Mouse (Mus musculus): Measurements from ENCODE around the gene Anapc11.
A peak's percentile ranks its signal among the peaks of the same experiment; 100 is the strongest.

Gene Anapc11

GRCm38 (mm10) chr11:120627468-120628300 lies 29.5 kb downstream of the Anapc11 start:
- peak; percentile 79 to 83 for DNase-seq (ENCODE audit: low spot score in 2 of 2)

DNA sequence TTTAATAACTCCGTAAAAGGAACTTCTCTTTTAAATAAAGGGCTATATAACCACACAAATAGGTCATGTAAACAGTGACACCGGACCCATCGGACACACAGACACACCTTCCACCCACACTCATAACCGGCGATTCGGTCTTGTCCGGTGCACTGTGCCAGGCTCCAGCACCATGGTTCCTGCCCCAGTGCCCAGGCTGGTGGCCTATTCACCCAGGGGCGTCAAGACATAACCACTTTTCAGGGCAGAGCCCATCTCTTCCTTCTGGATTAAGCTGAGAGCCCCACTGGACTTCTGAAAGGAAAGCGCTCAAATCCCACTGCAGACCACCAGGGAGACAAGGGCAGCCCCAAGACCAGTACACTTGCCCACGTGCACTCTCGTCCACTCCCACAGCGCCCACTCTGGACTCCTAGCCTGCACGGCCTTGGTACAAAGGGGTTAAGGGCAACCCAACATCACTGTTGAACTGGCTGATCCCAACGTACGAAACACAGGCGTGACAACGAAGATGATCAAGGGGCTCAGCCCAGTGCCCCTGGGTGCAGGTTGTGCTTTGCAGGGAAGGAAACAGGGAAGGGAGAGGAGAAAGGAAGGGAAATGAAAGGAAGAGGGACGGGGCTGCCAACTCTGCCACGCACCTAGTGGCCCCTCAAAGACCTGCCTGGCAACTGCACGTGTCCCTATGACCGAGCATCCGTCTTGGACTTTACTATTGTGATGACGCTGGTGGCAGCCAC lies 30.6 kb downstream of the Anapc11 start:
- DNase-seq (ENCODE audit: low spot score in 2 of 2): no peak

DNA sequence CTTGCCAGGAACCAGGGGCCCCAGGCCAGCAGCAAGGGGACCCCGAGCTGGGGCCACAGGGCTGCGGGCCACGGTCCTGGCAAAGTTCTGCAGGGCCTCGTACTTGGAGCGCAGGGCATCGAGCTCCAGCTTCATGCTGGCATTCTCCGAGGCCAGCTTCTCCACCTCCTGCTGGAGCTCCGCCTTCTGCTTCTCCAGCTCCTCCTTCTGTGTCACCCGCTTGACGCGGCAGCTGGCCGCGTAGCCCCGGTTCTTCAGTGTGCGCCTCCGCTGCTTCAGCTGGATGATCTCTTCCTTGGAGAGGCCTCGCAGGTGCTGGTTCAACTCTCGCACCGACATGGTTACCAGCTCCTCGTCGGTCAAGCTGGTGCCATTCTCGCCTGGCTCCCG lies 31.1 kb downstream of the Anapc11 start:
- peak; percentile 72 to 76 for DNase-seq (ENCODE audit: low spot score in 2 of 2)

DNA sequence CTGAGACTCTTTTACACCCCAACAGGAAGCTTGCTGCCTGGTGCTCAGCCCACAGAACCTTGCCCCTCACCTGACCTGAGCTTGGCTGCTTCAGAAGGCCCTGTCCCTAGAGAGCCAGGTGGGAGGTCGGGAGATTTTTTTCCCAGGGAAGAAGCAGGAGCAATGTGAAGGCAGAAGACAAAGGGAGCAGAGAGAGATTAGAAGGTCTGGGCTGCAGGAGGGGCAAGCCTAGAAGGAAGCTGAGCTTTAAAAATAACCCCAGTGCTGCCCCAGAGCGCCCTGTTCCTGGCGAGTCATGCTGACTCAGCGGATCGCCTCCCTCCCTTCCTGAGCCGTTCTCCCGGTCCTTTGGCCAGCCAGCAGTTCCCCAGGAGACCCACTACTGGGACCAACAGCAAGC lies 31.7 kb downstream of the Anapc11 start:
- peak; percentile 59 to 66 for DNase-seq (ENCODE audit: low spot score in 2 of 2)

GRCm38 (mm10) chr11:120630401-120630871 lies 32.2 kb downstream of the Anapc11 start:
- DNase-seq (ENCODE audit: low spot score in 2 of 2): peak; percentile 24 to 64

GRCm38 (mm10) chr11:120630881-120631725 lies 32.9 kb downstream of the Anapc11 start:
- DNase-seq (ENCODE audit: low spot score in 2 of 2): no peak

DNA sequence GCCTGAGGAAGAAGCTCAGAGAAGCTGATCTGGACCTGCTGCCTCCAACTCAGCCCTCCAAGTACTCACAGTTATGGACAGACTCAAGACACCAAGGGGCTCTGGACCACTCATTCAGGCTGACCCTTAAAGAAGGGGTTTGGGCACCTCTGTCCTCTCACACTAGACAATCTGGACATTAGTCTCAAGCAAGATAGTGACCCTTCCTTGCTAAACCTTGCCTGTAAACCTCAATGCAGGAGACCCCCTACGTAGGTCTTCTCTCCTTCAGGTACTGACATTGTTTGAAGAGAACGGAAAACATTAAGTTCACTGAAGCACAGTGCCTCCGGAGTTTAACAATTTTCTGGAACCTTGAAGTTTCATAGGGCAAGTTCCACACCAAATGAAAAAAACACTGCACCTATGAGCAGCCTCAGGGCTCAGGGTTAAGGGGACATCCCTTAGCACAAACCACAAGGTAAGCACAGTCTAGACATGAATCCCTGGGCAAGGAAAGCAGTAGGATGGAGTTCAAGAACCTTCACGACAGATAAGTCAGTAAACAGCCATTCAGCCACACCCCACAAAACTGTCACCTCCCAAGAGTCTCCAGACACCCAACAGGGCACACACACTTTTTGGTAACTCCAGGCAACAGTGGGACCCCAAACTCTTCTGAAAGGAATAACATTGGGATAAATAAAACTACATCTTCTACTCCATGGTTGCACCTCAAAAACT lies 33.7 kb downstream of the Anapc11 start:
- DNase-seq (ENCODE audit: low spot score in 2 of 2): peak; percentile 30 to 65

DNA sequence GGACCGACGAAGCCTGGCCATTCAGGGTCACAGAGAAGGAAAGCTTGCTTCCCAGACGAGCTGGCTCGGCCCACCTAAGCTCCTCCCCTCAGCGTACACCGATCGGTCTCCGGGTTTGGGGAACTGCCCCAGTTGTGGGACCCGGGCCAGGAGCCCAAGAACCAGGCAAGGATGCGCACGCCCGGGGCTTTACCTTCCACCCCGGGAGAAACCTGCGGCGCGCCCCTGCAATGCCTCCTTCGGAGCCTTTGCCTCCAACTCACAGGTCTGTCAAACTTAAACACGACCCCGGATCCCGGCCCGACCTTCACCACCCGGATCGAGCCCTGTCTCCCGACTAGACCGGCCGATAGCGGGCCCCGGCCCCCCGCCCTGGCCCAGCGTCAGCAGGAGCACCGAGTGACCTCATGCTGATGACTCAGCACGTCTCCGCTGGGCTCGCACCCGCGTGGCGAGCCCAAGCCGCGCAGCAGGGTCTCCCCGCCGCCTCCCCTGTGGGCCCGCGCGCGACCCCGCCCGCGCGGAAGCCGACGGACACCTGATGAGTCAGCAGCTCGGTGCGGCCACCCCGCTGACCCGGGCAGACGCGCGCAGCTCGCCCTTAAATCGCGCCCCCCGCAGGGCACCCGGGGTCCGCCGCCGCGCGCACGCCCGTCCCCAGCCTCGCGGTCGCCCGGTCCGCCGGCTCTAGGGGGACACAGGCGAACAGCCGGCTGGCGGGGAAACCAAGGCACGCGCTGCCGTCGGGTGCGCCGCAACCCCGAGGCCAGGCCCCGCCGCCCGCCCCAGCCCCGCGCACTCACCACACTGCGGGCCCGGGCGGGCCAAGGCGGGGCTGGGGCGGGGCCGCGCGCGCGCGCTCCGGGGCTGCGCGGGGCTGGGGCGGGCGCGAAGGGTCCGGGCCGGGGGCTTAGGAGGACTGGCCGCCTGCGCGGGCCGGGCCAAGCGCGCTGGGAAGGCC lies 34.6 kb downstream of the Anapc11 start:
- DNase-seq (ENCODE audit: low spot score in 2 of 2): peak; percentile 69 to 79

- DNase-seq (ENCODE audit: low spot score in 2 of 2): peak; percentile 89 to 92
These were observed 35.5 kb downstream of the Anapc11 start, which contains the start of gene Mafg for GRCm38 (mm10) chr11:120633520-120634343. Gene Mafg (minus strand): TSS chr11:120633600.

GRCm38 (mm10) chr11:120634810-120635209 lies 36.6 kb downstream of the Anapc11 start:
- DNase-seq (ENCODE audit: low spot score in 2 of 2): no peak

DNA sequence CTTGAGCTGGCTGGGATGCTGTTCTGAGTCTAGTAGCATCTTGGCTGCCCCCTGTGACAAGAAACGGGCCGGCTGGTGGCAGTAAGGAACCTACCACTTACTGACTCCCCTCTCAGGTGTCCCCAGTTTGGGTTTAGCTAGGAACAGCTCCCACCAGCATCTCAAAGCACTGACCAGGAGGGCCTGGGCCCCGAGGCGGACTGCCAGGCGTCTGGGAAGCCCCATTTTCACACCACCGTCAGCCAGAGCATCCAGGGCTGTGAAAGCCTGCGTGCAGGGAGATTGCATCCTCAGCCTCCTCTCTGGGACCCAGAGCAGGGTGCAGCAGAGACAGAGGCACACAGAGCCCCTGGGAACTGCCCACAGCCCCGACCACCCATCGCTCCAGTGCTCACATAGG lies 43.0 kb downstream of the Anapc11 start:
- no peak for DNase-seq (ENCODE audit: low spot score in 2 of 2)

DNA sequence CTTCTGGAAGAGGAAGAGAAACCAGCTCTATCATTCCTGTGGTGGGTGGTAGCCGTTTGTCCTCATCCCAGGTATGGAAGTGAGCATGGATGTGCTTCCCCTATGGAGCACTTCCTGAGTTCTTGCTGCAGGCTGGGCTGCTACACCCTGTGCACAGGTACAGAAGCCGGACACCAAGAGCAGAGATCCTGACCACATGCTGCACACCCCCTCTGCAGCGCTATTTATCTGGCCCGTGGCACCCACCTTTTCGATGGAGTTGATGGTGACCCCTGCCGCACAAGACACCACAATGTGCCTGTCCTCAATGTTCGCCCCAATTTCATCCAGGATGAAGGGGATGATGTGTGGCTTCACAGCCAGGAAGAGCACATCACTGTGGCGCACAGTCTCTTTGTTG lies 43.6 kb downstream of the Anapc11 start:
- no peak for DNase-seq (ENCODE audit: low spot score in 2 of 2)

DNA sequence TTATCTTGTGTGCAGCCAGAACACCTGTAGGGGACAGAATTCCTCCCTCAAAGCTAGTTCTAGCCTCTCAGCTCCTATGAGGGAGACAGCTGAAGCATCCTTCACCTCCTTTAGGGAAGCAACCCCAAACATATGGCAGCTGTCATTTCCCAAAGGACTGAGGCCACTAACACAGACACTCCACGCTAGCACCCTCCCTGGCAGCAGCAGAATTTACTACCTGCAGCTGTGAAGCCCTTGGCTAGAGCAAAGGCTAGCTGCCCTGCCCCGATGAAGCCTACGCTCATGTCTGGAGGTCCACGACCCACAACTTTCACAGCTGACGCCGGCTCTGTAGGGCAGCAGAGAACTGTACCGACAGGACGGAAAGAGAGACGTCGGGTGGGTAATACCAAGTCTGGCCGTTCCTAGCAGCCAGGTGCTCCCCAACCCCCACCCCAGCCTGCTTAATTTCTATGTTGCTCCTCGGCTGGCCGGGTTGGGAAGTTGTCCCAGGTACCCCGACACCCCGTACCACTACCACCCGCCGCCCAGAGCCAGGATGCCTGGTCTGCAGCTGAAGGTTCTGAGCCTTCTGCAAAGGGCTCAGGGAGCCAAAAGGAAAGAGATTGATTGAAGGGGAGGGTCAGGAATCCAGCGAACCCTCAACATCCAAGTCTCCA lies 44.8 kb downstream of the Anapc11 start:
- no peak for DNase-seq (ENCODE audit: low spot score in 2 of 2)

GRCm38 (mm10) chr11:120643601-120643987 lies 45.4 kb downstream of the Anapc11 start, which contains the start of gene Pycr1:
Gene Pycr1 (minus strand): TSS chr11:120643769.
- peak; percentile 90 to 92 for DNase-seq (ENCODE audit: low spot score in 2 of 2)

DNA sequence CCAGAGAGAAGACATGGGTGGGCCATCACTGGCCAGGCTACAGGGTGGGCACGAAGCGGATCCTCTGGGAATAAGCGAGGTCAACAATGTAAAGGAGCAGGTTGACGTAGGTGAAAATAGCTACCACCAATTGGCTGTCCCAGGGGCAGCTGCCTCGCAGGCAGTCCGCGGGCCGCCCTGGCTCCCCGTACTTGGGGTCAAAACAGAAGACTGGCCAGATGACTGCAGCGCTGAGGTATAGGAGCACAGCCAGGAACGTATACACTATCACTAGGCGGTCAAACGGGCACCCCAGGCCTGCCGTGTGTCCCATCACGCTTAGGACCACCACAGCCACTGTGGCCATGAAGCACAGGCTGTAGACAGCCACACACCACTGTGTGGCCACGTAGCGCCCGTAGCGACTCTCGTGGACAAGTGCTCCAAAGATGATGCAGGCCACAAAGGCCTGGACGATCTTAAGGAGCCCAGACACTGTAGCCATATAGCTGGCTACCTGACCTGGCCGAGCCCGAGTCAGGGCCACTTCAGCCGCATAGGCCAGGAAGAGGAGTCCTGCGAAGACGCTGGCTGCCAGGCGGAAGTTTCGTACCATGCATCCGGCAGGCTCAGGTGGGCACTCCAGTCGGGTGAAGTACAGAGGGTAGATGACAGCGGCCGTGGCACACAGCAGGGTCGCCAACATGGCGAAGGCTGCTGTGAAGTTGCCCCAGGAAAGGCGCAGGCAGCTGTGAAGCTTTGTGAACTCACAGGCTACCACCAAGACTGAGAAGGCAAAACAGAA lies 49.0 kb downstream of the Anapc11 start:
- DNase-seq (ENCODE audit: low spot score in 2 of 2): no peak

- peak; percentile 52 to 54 for DNase-seq (ENCODE audit: low spot score in 2 of 2)
These were observed 49.8 kb downstream of the Anapc11 start, which contains the start of gene Myadml2 for GRCm38 (mm10) chr11:120648001-120648476. Gene Myadml2 (minus strand): TSS chr11:120648158.

DNA sequence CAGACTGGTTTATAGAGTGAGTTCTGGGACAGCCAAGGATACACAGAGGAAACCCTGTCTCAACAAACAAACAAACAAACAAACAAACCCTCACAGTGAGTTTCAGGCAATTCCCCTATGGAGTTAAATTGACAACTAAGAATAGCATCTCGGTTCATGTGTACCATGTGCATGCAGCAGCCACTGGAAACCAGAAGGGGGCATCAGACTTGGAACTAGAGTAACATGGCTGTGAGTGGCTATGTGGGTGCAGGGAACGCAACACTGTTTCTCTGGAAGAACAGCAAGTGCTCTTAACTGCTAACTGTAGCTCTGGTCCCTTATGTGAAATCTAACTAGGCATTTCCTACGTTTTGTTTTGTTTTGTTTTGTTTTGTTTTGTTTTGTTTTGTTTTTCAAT lies 53.7 kb downstream of the Anapc11 start:
- no peak for DNase-seq (ENCODE audit: low spot score in 2 of 2)

Measured in spleen, postnatal 36 days (tissue).